Mouse (Mus musculus) right cerebral cortex, postnatal 14 days (tissue): Measurements from ENCODE around the gene Rest.
A peak's percentile ranks its signal among the peaks of the same experiment; 100 is the strongest.

Source experiments
- DNase-seq: peaks from one replicate; pipeline ENCODE4 v3.0.0; 2022

Rest gene

GRCm38 (mm10) chr5:77309924-77310772, 44.9 kb downstream of the Rest start, which contains the start of the genes Noa1 and Polr2b:
Noa1 (minus strand) TSS chr5:77310084.
Polr2b (plus strand) TSS chr5:77310147.
- peak; percentile 99 for DNase-seq

GRCm38 (mm10) chr5:77314206-77314605, 48.9 kb downstream of the Rest start:
- DNase-seq = no peak

- no peak for DNase-seq
These were observed 49.7 kb downstream of the Rest start for GRCm38 (mm10) chr5:77314986-77315385.

- no peak for DNase-seq
These were observed 59.6 kb downstream of the Rest start for GRCm38 (mm10) chr5:77324936-77325335.

GRCm38 (mm10) chr5:77330154-77330553, 64.9 kb downstream of the Rest start:
- DNase-seq = no peak
